In genomic region chr15:62395377-62395776, GRCm38 (mm10) we compare ENCODE assay signal across 22 mouse cellular contexts.
DNase-seq lines count a peak whose midpoint lies in the region; ATAC-seq and TF ChIP-seq lines count a peak whose summit lies in the region.
"Had no signal": no experiment of that assay in that cellular context is flagged by ENCODE, and none has a peak within 500 bp of the region (broad histone marks: within the 10 kb centered on the region; RNA-seq: fewer than 3 reads in every experiment).

No protein-coding gene starts in this region.

- dilution Hi-C loops in CH12.LX (cut with MboI; ENCODE audit: extremely low pct_ligation_motif_present, extremely low pct_unique_long_range_greater_than_20kb, low sequenced_read_pairs), result no loop called here

- no peaks in the 10 kb centered on the region for H3K79me2 ChIP-seq in CH12.LX (replicated peaks; ENCODE audit: control insufficient read depth, extremely low read depth, insufficient read depth, poor library complexity, severe bottlenecking)

- ATAC-seq in liver, embryonic 12.5 days, result no peak
- ATAC-seq: activated CD4-positive, CD25-positive, alpha-beta regulatory T cell, adult 4 months; forebrain, embryonic 14.5 days; forebrain, embryonic 16.5 days; Patski had no signal

- 0 out of 2 replicates have a peak overlapping the region, but pooled peaks have one; percentile 2 for H3K9ac ChIP-seq in CH12.LX (ENCODE audit: insufficient read depth, low read depth)
- H3K9ac ChIP-seq in liver, embryonic 12.5 days, result no peak overlapping the region
- H3K9ac ChIP-seq: embryonic facial prominence, embryonic 12.5 days; forebrain, embryonic 12.5 days had no signal

- intact Hi-C loops in left cerebral cortex, postnatal 36 days (cut with DNase I), result no loop called here

- no peak for TF ChIP-seq CTCF in CH12.LX (conservative IDR thresholded peaks at IDR 0.05 in 1 of 2, IDR thresholded peaks at IDR 0.05 in 1 of 2; ENCODE audit: low read depth in 2 of 2, low read length in 2 of 2)

- 74% methylated on average over 2 of the region's 2 CpGs for WGBS in liver, embryonic 12.5 days (ENCODE audit: insufficient replicate concordance)

- H3K4me1 ChIP-seq in CH12.LX (ENCODE audit: control insufficient read depth in 1 of 2, insufficient read depth in 2 of 2), result peaks cover 28 to 56% of the 10 kb centered on the region in 2 experiments
- H3K4me1 ChIP-seq in liver, embryonic 12.5 days, result peaks cover 6% of the 10 kb centered on the region; the same call in 1 of the 2 replicates
- H3K4me1 ChIP-seq: embryonic facial prominence, embryonic 10.5 days; embryonic facial prominence, embryonic 12.5 days; forebrain, embryonic 12.5 days had no signal

- H3K36me3 ChIP-seq in CH12.LX (replicated peaks in 1 of 2; ENCODE audit: control insufficient read depth in 1 of 2, insufficient read depth in 1 of 2, low read length in 1 of 2), result no peaks in the 10 kb centered on the region
- no peaks in the 10 kb centered on the region for H3K36me3 ChIP-seq in splenic B cell, adult 2 months (ENCODE audit: control insufficient read depth, insufficient read depth, low read length, poor library complexity, severe bottlenecking)
- no peaks in the 10 kb centered on the region for H3K36me3 ChIP-seq in liver, embryonic 12.5 days
- H3K36me3 ChIP-seq: embryonic facial prominence, embryonic 10.5 days; embryonic facial prominence, embryonic 12.5 days; forebrain, embryonic 12.5 days; G1E had no signal

- in situ Hi-C loops in CH12.LX (cut with MboI; ENCODE audit: low pct_ligation_motif_present, low pct_unique_long_range_greater_than_20kb, low sequenced_read_pairs), result no loop called here

- TF ChIP-seq RAD21 in CH12.LX (IDR thresholded peaks at IDR 0.05; ENCODE audit: low read depth, low read length), result no peak

- TF ChIP-seq POLR2A in CH12.LX (IDR thresholded peaks at IDR 0.05; ENCODE audit: low read depth, low read length), result no peak

- TF ChIP-seq EP300 in CH12.LX (IDR thresholded peaks at IDR 0.05; ENCODE audit: low read length), result peak; percentile 33; the same call in 1 of the 2 replicates

- no peaks in the 10 kb centered on the region for H3K9me3 ChIP-seq in CH12.LX (replicated peaks; ENCODE audit: low read length)
- H3K9me3 ChIP-seq in liver, embryonic 12.5 days (replicated peaks), result no peaks in the 10 kb centered on the region
- H3K9me3 ChIP-seq: embryonic facial prominence, embryonic 10.5 days; embryonic facial prominence, embryonic 12.5 days; forebrain, embryonic 12.5 days; G1E had no signal

- H3K27ac ChIP-seq in CH12.LX (ENCODE audit: insufficient read depth, low read depth), result no peak overlapping the region
- no peak overlapping the region for H3K27ac ChIP-seq in liver, embryonic 12.5 days
- H3K27ac ChIP-seq: embryonic facial prominence, embryonic 10.5 days; embryonic facial prominence, embryonic 12.5 days; forebrain, embryonic 12.5 days had no signal

- H3K4me3 ChIP-seq in CH12.LX (replicated peaks in 1 of 3; ENCODE audit: low read depth in 2 of 3, low read length in 2 of 3, poor library complexity in 1 of 3), result no peak overlapping the region
- no peak overlapping the region for H3K4me3 ChIP-seq in liver, embryonic 12.5 days
- H3K4me3 ChIP-seq: embryonic facial prominence, embryonic 10.5 days; embryonic facial prominence, embryonic 12.5 days; forebrain, embryonic 12.5 days had no signal

- H3K4me2 ChIP-seq in CH12.LX (ENCODE audit: insufficient read depth, low read depth, poor library complexity, severe bottlenecking), result no peak overlapping the region
- H3K4me2 ChIP-seq in liver, embryonic 12.5 days, result no peak overlapping the region
- H3K4me2 ChIP-seq: embryonic facial prominence, embryonic 12.5 days; forebrain, embryonic 12.5 days had no signal

- H3K27me3 ChIP-seq in CH12.LX (replicated peaks), result no peaks in the 10 kb centered on the region
- no peaks in the 10 kb centered on the region for H3K27me3 ChIP-seq in splenic B cell, adult 2 months (ENCODE audit: control insufficient read depth, insufficient read depth, low read length, poor library complexity, severe bottlenecking)
- no peaks in the 10 kb centered on the region for H3K27me3 ChIP-seq in liver, embryonic 12.5 days (replicated peaks)
- H3K27me3 ChIP-seq: embryonic facial prominence, embryonic 12.5 days; forebrain, embryonic 12.5 days; Patski had no signal

- DNase-seq in spleen, postnatal 36 days (ENCODE audit: low spot score in 2 of 2), result peak; percentile 30 to 34
- no peak for DNase-seq in spleen, postnatal 4 days (ENCODE audit: low spot score in 2 of 2)
- peak; percentile 58 for DNase-seq in CH12.LX (ENCODE audit: extremely low read depth)
- DNase-seq in splenic B cell, adult 2 months (ENCODE audit: low read depth, low spot score), result peak; percentile 71
- DNase-seq in left cerebral cortex, postnatal 36 days (ENCODE audit: low spot score in 2 of 2), result no peak
- DNase-seq: adrenal gland, adult 8-10 months; adrenal gland, postnatal 14 days; adrenal gland, postnatal 36 days; cerebellum, adult 11-12 months; cerebellum, adult 2 months; cerebellum, adult 9-10 months; cerebellum, postnatal 10 days; cerebellum, postnatal 25 days had no signal

TF ChIP-seq in CH12.LX, 34 proteins besides CTCF, POLR2A, EP300 and RAD21:
- no peak for TF ChIP-seq USF2 (conservative IDR thresholded peaks at IDR 0.05; ENCODE audit: low read depth, low read length)
- TF ChIP-seq ETS1 (conservative IDR thresholded peaks at IDR 0.05; ENCODE audit: low read depth, low read length), result 0 out of 2 replicates have a peak, but pooled peaks have one; percentile 20
- no peak for TF ChIP-seq MAX (IDR thresholded peaks at IDR 0.05; ENCODE audit: low read length)
- TF ChIP-seq ZNF384 (IDR thresholded peaks at IDR 0.05; ENCODE audit: low read depth, low read length), result no peak
- no peak for TF ChIP-seq JUND (conservative IDR thresholded peaks at IDR 0.05; ENCODE audit: low read depth, low read length)
- TF ChIP-seq SMC3 (IDR thresholded peaks at IDR 0.05; ENCODE audit: low read depth, low read length), result no peak
- TF ChIP-seq UBTF (IDR thresholded peaks at IDR 0.05; ENCODE audit: low read depth, low read length), result no peak
- no peak for TF ChIP-seq JUN (IDR thresholded peaks at IDR 0.05; ENCODE audit: insufficient read depth, low read depth, low read length)

Comparison
In these comparisons a context has a peak if more than half of its experiments do, and no peak if none do; other contexts are left out.
1. DNase-seq: peak in spleen, postnatal 36 days (2 of 2), CH12.LX (single experiment) and splenic B cell, adult 2 months (single experiment); none in spleen, postnatal 4 days (0 of 2) and left cerebral cortex, postnatal 36 days (0 of 2).